Mouse (Mus musculus): Measurements from ENCODE around the gene Gmnc.

Gene Gmnc

DNA sequence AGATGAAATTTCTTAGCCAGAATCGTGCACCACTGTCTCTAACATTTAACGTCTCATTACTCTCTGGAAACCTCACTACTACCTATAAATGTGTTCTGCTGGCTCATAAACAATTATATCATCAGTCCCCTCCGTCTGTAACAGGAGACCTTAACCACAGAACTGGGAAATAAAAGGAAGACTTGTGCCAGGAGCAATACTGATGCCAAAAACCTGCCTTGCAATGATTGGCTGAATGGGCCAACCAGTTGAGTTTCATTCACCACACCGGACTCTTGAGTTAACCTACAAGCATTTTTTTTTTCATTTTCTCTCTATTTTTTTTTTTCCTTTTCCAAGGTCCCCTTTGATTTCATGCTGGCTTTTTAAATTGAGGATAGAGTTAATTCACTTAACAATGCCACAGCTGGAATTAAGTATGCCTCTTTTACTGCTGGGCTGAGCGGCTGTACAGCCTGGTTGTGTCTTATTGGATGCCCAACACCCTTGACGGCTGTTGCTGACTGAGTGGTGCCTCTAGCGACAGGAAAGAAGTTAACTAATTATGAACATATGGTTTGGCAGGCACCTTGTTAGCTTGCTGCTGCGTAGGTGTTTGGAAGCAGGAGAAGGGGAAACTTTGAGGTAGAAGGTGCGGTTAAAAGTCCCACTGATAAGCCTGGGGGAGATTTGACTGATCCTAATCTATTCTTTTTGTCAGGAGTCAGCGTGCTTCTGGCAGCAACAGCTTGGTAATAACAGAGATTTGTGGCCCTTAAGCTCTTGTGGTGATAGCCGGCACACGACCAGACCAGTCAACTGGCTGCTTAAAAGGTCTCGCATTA, at the start of gene Gmnc:
Gene Gmnc, minus strand, starts transcription at position 176 of the 824 bp plus-strand sequence.
- no peak for DNase-seq (ENCODE audit: low spot score)

DNA sequence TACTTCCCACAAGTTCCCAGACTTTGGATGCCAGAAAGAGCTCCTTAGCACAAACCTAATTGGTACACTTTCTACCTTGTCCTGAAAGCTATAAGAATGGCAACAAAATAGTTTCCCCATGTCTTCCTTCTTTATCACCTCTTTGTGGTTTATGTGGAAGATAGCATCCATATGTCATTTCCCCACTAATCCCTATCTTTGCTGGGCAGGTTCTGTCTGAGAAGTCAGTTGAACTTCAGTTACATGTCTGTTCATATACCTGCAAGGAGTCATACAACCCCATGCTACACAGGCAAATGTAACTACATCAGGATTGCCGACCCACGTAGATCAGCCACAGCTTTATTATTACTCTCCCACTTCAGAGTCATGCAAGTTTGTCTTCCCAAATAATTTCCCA, 35.8 kb upstream of the Gmnc start:
- no peak for DNase-seq (ENCODE audit: low spot score)

DNA sequence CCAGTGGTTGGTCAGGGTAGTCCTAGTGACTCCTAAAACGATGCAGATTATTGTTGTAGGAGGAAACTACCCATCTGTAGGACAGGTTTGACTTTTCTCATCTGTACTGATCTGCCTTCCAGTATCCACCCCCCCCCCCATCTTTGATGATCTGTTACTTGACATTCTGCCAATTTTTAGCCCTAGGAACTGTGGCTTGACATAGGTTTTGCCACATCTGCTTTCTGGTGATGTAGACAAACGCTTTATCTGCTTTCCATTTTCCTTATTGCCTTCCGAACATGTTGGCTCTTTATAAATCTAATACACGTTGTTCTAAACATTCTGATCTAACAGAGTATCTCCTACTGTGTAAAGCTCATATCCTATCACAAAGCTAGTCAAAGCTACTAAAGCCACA, 34.8 kb upstream of the Gmnc start:
- no peak for DNase-seq (ENCODE audit: low spot score)

DNA sequence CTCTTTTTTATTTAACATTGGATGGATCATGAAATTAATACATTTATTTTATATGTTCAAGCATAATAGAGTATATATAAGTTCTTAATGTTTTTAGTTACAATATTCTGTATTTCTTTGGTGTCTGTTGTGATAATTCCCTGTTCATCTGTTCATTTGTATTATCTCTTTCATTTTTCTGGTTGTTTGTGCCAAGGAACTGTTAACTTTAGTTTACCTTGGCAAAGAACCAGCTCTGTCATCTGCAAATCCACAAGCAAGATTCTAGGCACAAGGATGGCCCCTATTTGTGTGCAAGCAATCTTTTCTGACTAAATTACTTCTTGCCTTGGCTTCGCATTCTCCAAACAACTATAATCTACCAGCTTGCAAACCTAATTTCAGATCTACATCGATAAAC, 31.3 kb upstream of the Gmnc start:
- no peak for DNase-seq (ENCODE audit: low spot score)

DNA sequence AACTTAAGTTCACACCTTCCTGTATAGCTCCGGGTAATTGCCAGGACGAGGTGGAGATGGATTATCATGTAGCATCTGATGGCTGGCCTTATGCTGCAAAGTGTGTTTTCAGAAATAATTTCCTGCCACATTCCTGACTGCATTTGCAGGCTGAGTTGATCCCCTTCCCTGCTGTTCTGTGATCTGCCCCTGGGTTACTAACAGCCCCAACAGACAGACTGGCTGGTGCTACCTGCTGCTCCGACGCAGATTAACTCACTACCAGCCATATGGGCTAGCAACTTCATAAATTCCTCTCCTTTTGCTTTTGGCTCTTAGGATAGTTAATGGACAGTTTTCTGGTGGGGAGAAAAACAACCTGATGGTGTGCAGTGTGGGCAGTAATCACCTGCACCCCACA, 25.9 kb upstream of the Gmnc start:
- DNase-seq (ENCODE audit: low spot score), result no peak

DNA sequence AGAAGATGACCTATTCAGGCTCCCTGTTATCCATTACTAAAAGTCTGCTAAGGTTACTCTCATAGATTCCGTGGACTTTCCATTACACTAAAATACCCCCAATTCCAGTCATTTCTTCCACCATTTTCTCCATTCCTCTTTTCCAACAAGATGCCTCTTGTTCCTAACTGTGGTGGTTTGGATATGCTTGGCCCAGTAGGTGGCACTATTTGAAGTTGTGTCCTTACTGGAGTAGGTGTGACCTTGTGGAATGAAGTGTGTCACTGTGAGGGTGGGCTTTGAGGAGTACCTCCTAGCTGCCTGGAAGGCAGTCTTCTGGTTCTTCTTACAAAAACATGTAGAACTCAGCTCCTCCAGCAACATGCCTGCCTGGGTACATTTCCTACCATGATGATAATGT, 11.3 kb upstream of the Gmnc start:
- DNase-seq (ENCODE audit: low spot score), result no peak

DNA sequence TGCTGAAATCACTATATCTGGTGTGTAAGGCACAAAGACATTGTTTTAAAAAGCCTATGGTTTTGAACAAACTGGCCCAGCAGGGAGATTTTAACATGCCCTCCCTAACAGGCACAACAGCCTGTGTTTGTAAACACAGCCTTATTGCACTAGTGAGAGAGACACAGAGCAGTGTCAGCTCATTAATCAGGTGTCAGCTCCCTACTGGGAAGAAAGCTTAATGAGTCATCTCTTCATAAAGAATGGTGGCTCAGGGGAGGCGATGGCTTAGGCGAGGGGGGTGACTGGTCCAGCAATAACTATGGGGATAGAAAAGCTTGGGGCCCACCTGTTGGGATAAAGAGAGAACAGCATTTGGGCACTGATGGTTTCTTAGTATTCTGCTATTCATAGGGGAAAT, 8.1 kb upstream of the Gmnc start:
- DNase-seq (ENCODE audit: low spot score), result no peak

DNA sequence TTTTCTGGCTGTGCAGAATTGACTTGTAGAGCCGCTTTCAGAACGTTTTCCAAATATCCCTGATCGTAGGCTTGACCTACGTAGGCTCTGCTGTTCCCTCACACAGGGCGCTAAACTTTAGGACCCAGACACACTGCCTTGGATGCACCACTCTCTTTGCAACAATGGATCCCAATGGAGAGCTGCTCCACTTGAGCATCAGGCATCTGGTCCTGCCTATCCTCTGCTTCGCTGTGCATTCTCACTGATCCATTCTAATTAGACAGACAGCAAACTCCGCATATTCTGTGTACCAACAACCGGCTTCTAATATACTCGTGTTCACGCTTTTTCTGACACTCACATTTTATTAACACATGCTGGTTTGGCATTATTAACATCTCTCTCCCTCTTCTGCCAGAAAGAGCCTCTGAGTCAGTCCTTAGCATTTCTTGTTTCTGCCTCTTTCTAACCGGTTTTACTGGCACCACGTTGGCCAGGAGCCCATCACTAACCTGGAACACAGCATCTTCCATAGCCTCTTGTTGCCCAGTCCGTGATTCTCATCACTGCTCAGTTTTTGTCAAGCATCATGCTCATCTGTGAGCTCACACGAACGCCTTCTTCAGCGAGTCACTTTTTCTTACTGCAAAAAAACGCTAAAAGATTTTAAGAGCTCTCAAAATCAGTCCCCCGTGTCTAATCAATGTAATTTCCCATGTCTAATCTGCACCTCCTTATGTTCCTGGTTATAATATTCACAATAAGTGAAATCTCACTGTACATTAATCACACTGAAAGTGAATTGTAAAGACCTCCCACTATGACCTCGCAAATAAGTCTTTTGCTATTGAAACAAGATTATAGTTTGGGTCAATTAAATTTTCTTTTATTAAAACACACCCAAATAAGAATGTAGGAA, 1.8 kb downstream of the Gmnc start:
- DNase-seq (ENCODE audit: low spot score), result no peak

DNA sequence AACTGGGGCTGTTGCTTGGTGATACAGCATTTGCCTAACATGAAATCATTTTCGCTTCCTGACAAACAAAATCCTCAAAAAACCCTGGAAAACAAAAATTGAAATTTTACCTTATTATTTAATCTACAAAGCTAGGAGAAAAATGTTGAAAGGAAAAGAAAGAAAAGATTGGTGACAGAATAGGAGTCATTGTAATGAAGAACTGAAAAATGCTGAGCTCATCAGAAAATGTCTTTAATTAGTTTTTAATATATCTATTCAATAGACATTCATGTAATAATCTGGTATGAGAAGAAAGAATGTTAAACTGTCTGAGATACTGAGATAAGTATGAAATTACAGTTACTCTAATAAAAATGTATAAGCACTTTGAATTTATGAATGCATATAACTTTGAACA, 3.3 kb downstream of the Gmnc start:
- DNase-seq (ENCODE audit: low spot score), result no peak

DNA sequence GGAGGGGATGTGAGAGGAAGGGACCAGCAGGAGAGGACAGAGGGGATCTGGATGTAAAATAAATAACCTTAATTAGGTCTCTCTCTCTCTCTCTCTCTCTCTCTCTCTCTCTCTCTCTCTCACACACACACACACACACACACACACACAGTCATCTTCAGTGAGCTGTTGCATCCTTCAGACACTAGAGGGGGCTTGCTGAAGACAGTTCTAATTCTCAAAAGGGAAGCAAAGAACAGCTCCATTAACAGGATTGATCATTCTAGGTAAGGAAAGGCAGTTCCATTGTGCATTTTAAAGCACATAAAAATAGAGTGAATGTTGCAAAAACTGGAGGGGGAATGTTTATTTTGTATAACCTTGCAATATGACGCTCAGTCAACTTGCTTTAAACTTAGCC, 5.7 kb downstream of the Gmnc start:
- DNase-seq (ENCODE audit: low spot score), result no peak

DNA sequence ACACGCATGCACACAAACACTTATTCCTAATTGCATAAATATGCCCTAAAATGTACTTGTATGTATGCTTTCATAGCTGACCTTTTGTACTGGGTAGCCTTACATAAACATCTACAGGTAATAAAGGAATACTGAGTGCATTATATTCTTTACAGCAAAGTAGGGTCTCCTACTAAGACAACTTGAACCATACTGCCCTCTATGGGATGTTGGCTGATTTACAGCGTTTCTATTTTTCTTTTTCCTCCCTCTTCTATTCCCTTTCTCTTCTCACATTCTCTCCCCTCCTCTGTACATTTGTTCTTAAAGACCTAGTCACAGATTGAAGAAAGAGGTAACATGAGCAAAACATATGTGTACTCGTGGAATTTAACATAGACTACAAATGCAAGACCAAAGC, 9.3 kb downstream of the Gmnc start:
- DNase-seq (ENCODE audit: low spot score), result no peak

DNA sequence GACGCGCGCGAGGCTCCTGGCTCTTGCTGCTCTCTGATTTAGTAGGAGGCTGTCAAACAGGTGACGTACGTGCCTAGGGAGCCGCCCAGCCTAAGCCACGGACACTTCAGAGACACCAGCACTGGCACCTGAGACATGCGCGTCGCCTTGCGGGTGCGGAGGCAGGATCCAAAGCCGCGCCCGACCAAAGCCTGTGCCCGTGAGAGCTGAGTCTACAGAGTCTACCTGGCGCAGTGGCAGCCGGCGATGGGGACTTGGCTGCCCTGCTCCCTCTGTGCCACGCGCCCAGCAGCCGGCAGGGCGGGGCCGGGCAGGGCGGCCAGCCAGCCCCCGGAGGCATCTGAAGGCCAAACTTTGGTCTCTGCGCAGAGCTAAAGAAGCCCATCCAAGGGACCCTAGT, 23.5 kb downstream of the Gmnc start:
- no peak for DNase-seq (ENCODE audit: low spot score)

DNA sequence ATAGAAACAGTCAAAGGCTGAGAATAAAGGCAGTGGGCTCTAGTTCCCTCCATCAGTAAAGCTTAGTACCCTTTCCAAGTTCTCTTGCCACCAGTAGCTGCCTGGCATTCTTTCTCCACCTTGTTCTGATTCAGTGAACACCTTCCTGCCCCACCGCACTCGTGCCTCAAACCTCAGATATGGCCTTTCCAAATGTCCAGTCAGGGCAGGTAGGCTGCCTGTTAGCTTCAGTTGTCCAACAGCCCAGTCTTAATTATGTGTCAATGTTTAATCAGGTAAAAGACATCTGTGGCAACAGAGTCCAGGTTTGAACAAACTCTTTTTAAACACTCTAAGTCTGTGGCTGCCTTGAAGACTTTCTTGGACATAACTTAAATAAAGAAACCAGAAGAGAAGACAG, 24.6 kb downstream of the Gmnc start:
- no peak for DNase-seq (ENCODE audit: low spot score)

DNA sequence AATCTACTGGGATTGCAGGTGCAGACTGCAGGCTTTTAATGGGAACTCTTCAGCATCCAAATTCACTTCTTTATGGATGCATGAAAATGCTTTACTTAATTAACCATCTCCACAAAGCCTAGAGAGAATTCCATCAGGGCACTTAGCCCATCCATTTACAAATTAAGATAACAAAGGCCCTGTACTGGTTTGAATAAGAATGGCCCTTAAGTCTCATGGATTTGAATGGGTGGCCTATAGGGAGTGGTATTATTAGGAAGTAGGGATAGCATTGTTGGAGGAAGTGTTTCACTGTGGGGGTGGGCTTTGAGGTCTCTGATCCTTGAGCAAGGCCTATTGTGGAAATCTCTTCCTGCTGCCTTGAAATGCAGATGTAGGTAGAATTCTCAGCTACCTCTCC, 29.5 kb downstream of the Gmnc start:
- no peak for DNase-seq (ENCODE audit: low spot score)

DNA sequence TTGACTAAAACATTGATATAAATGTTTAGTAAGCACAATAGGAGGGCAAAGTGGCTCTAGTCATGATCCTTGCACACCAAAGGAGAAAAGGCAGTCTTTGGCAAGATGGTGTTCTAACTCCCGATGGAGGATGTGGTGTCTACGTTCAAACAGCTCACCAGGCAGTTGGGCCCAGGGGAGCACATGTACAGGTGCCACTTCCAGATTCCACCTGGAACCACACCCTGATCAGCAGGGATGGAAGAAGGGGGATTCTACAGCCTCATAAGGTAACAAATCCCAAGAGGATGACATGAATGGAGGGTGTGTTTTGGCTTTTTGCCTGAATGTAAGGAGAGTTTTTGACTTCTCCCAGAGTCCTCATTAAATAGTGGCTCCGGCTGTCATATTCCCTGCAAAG, 39.9 kb downstream of the Gmnc start:
- no peak for DNase-seq (ENCODE audit: low spot score)

DNA sequence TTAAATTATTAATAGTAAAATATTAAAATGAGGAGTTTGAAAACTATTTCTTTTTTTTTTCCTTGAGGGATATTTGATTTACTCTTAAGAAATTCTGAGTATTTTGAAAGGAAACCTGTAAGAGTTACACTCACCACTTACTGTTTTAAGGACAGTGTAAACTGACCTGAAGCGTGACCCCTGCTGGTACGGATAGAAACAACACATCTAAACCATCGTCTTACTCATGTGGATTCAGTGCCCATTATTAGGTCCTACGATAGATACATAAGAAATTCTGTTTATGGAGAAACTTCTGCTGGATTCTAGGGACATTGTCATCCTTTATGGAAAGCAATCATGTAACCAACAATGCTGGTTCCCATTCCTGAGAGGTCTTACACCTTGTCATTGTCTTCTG, 41.2 kb downstream of the Gmnc start:
- no peak for DNase-seq (ENCODE audit: low spot score)

DNA sequence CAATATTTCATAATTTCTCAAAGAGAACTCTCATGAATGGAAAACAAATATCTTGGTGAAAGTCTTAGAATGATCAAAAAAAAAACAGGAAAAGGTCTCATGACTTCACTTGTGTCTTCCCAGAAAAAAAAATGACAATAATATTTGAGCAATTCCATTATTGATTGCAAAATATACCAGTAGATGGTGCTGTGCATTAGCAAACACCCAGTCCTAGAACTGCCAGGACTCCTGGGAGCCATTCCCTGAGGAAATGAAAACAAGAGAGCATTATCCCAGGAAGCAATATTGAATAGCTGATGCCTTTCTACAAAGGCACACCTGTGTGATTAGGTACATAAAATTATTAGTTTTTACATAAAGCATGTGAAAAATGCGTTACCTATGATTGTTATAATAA, 87.5 kb downstream of the Gmnc start:
- DNase-seq (ENCODE audit: low spot score), result no peak

DNA sequence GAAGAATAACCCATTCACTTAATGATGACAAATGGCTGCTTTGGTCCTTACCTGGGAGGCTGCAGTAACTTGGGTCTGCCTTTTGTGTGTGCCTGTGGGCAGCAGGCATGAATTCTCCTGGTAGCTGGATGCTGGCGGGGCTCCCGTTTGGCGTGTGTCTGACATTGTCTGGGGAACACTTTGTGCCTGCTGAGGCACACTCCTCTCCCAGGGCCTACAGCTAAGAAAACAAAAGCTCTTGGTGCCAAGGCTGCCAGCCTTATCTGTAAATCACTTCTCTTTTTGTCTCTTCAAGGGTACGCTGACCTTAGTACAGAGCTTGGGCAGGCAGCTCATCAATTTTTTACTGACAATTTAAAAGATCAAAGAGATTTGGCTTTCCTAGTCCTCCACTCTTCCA, 90.0 kb downstream of the Gmnc start:
- no peak for DNase-seq (ENCODE audit: low spot score)

DNA sequence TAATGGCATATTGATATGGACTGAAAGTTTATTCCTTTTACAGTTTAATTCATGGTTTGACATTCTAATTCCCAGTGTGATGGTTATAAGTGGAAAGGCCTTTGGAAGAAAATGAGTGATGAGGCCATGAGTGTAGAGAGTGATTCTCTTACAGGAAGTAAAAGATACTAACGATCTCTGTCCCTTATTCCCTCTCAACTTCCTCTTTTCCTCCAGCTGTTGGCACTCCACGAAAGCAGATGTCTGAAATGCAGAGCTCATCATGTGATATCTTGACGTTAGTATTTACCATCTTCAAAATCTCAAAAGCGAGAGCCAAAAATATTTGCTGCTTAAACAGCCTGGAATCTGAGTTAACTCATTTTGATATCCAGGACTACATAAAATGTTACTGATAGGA, 105.1 kb downstream of the Gmnc start:
- DNase-seq (ENCODE audit: low spot score), result no peak

DNA sequence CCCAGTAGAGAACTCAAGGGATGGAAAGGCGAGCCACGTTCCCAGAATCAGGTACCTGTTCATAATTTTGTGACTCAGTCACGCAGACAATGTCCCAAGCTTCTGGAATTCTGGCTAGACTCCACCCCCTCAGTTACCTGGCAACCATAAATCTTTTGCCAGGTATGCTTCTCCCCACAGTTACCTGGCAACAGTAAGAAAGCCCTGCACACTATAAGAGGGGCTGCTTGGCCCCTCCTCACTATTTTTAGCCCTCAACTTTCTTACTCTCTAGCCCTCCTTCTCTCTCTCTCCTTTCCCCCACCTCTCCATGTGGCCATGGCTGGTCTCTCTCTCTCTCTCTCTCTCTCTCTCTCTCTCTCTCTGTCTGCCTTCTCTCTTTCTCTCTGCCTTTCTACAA, 114.6 kb downstream of the Gmnc start:
- no peak for DNase-seq (ENCODE audit: low spot score)
